Mouse (Mus musculus): ENCODE results near the gene Magohb.
"Not testable (repeated sequence)": the region's sequence is repeated elsewhere in the genome, so short reads cannot be mapped to it uniquely, and the experiment has no call there.

Magohb gene

GRCm38 (mm10) chr6:131292991-131293788 is at the start of gene Magohb:
Gene Magohb, minus strand, starts transcription at chr6:131293244.
- peak; percentile 67 to 87 for DNase-seq (ENCODE audit: low spot score in 2 of 2)

GRCm38 (mm10) chr6:131340082-131340481 is 47.0 kb upstream of the Magohb start:
- DNase-seq (ENCODE audit: low spot score in 2 of 2), result no peak

- DNase-seq (ENCODE audit: low spot score in 2 of 2), result no peak
Measured at GRCm38 (mm10) chr6:131339309-131339708, 46.3 kb upstream of the Magohb start.

- DNase-seq (ENCODE audit: low spot score in 2 of 2), result no peak
Measured at GRCm38 (mm10) chr6:131338787-131339186, 45.7 kb upstream of the Magohb start.

GRCm38 (mm10) chr6:131327076-131327475 is 34.0 kb upstream of the Magohb start:
- no peak for DNase-seq (ENCODE audit: low spot score in 2 of 2)

GRCm38 (mm10) chr6:131321854-131322639 is 29.0 kb upstream of the Magohb start:
- DNase-seq (ENCODE audit: low spot score in 2 of 2), result no peak

- no peak for DNase-seq (ENCODE audit: low spot score in 2 of 2)
Measured at GRCm38 (mm10) chr6:131316155-131317101, 23.4 kb upstream of the Magohb start.

GRCm38 (mm10) chr6:131308031-131308430 is 15.0 kb upstream of the Magohb start:
- DNase-seq (ENCODE audit: low spot score in 2 of 2), result no peak

GRCm38 (mm10) chr6:131304776-131305175 is 11.7 kb upstream of the Magohb start:
- no peak for DNase-seq (ENCODE audit: low spot score in 2 of 2)

- DNase-seq (ENCODE audit: low spot score in 2 of 2), result no peak
Measured at GRCm38 (mm10) chr6:131298531-131298930, 5.5 kb upstream of the Magohb start.

GRCm38 (mm10) chr6:131294435-131295112 is 1.5 kb upstream of the Magohb start:
- DNase-seq (ENCODE audit: low spot score in 2 of 2), result no peak

GRCm38 (mm10) chr6:131293916-131294315 is 872 bp upstream of the Magohb start:
- no peak for DNase-seq (ENCODE audit: low spot score in 2 of 2)

- DNase-seq (ENCODE audit: low spot score in 2 of 2), result no peak
Measured at GRCm38 (mm10) chr6:131292276-131292990, 611 bp downstream of the Magohb start.

- peak; percentile 9 for DNase-seq (ENCODE audit: low spot score in 2 of 2)
Measured at GRCm38 (mm10) chr6:131290430-131290829, 2.6 kb downstream of the Magohb start.

GRCm38 (mm10) chr6:131278160-131278559 is 14.9 kb downstream of the Magohb start:
- DNase-seq (ENCODE audit: low spot score in 2 of 2), result not testable (repeated sequence)

GRCm38 (mm10) chr6:131276659-131277058 is 16.4 kb downstream of the Magohb start:
- DNase-seq (ENCODE audit: low spot score in 2 of 2), result no peak

GRCm38 (mm10) chr6:131272311-131272710 is 20.7 kb downstream of the Magohb start:
- DNase-seq (ENCODE audit: low spot score in 2 of 2), result no peak

GRCm38 (mm10) chr6:131270312-131270711 is 22.7 kb downstream of the Magohb start:
- DNase-seq (ENCODE audit: low spot score in 2 of 2), result no peak

GRCm38 (mm10) chr6:131269599-131269998 is 23.4 kb downstream of the Magohb start:
- DNase-seq (ENCODE audit: low spot score in 2 of 2), result no peak

- no peak for DNase-seq (ENCODE audit: low spot score in 2 of 2)
Measured at GRCm38 (mm10) chr6:131264175-131264574, 28.9 kb downstream of the Magohb start.
